Mouse (Mus musculus) embryonic facial prominence, embryonic 12.5 days (tissue): ENCODE results near the gene Tollip. TPM values are rescaled to one million over a fixed set of nuclear protein-coding genes. Genes with fewer than 3 reads are reported as not detected.

Experiments used
- ATAC-seq: fragments of 200-750 bp; cut with Nextera tagmentation; 2 replicates; pipeline ENCODE4 v1.8.0; 2017; ENCODE audit not compliant: insufficient number of reproducible peaks, insufficient read depth, low FRiP score, low TSS enrichment
- H3K27ac ChIP-seq: fragments of 300-500 bp; sonication (generic); 2 replicates; pipeline ENCODE4 v1.5.1; 2016; ENCODE audit warnings: mild to moderate bottlenecking
- H3K27me3 ChIP-seq: fragments of 300-500 bp; sonication (generic); 2 replicates; pipeline ENCODE4 v1.6.1; 2016; ENCODE audit warnings: mild to moderate bottlenecking, moderate library complexity
- H3K36me3 ChIP-seq: fragments of 300-500 bp; sonication (generic); 2 replicates; pipeline ENCODE4 v1.6.1; 2016; ENCODE audit warnings: mild to moderate bottlenecking
- H3K4me1 ChIP-seq: fragments of 300-500 bp; sonication (generic); 2 replicates; pipeline ENCODE4 v1.6.1; 2016
- H3K4me2 ChIP-seq: fragments of 300-500 bp; sonication (generic); replicated peaks from 2 replicates; pipeline ENCODE4 v1.6.1; 2016; ENCODE audit warnings: mild to moderate bottlenecking, moderate library complexity
- H3K4me3 ChIP-seq: fragments of 300-500 bp; sonication (generic); 2 replicates; pipeline ENCODE4 v1.5.1; 2016; ENCODE audit warnings: mild to moderate bottlenecking
- H3K9ac ChIP-seq: fragments of 300-500 bp; sonication (generic); 2 replicates; pipeline ENCODE4 v1.6.1; 2016; ENCODE audit warnings: mild to moderate bottlenecking, moderate library complexity
- H3K9me3 ChIP-seq: fragments of 300-500 bp; sonication (generic); 2 replicates; pipeline ENCODE4 v1.6.1; 2016; ENCODE audit warnings: mild to moderate bottlenecking, moderate library complexity
- WGBS: fragments of 180-500 bp; shearing (Covaris S2); methylation state at CpG from one replicate; pipeline ENCODE4 v1.1.7; 2016; 5-methylcytosine and 5-hydroxymethylcytosine counted together
- polyA plus RNA-seq: library from polyadenylated mRNA; unstranded; fragments of >200 nt; fragmentation: Nextera tagmentation; extraction: Ambion mirVana; gene quantifications from 2 replicates; pipeline ENCODE4 v1.2.1, GENCODE M21; 2016

Gene Tollip
- 45.7 and 46.5 TPM in 2 replicates for polyA plus RNA-seq

DNA sequence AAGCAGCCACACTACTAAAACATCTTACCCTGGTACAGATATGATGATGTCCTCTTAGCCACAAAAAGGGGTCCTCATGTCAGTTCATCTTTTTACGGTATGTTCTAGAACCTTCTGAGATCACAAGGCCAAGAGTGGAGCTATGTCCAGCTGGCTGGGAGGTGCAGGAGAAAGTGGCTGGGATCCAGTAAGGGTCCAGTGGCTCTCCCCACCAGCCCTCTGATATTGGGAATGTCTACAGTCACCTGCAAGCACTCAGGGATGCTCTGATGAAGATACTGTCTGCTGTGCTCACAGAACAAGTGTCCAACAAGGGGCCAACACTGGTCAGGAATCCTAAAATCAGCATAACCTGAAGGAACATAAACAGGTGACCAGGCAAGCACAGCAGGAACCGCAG lies at the start of gene Tollip:
Gene Tollip, minus strand, starts transcription at position 101 of the 400 bp plus-strand sequence.
- H3K9ac ChIP-seq, result no peak within 1 kb of the TSS
- 84% methylated on average over 2 of the region's 2 CpGs for WGBS
- H3K4me3 ChIP-seq, result no peak within 1 kb of the TSS
- no peak within 1 kb of the TSS for H3K27ac ChIP-seq
- ATAC-seq, result no peak
- H3K36me3 ChIP-seq, result no peaks in the 10 kb centered on the region
- no peaks in the 10 kb centered on the region for H3K9me3 ChIP-seq
- H3K27me3 ChIP-seq, result no peaks in the 10 kb centered on the region
- H3K4me2 ChIP-seq, result no peak within 1 kb of the TSS
- H3K4me1 ChIP-seq, result no peaks in the 10 kb centered on the region

- H3K27me3 ChIP-seq, result no peaks in the 10 kb centered on the region
- H3K9me3 ChIP-seq, result no peaks in the 10 kb centered on the region
- no peak overlapping the region for H3K27ac ChIP-seq
- no peaks in the 10 kb centered on the region for H3K36me3 ChIP-seq
- no peak for ATAC-seq
- WGBS, result 83% methylated on average over 2 of the region's 2 CpGs
- no peak overlapping the region for H3K9ac ChIP-seq
- H3K4me3 ChIP-seq, result no peak overlapping the region
- H3K4me1 ChIP-seq, result no peaks in the 10 kb centered on the region
- no peak overlapping the region for H3K4me2 ChIP-seq
These were observed 48.0 kb upstream of the Tollip start for GRCm38 (mm10) chr7:141966281-141966680.

GRCm38 (mm10) chr7:141962521-141962920 lies 44.2 kb upstream of the Tollip start:
- Histone ChIP-seq H3K9me3 (no peaks in the 10 kb centered on the region), H3K27ac (no peak overlapping the region), H3K36me3 (no peaks in the 10 kb centered on the region), H3K4me3 (no peak overlapping the region), H3K4me1 (no peaks in the 10 kb centered on the region), H3K4me2 (no peak overlapping the region), H3K9ac (no peak overlapping the region), H3K27me3 (no peaks in the 10 kb centered on the region)
- no peak for ATAC-seq
- WGBS, result 85% methylated on average over 3 of the region's 3 CpGs

- H3K27ac ChIP-seq, result no peak overlapping the region
- no peak overlapping the region for H3K4me2 ChIP-seq
- WGBS, result 87% methylated on average over 3 of the region's 3 CpGs
- no peaks in the 10 kb centered on the region for H3K9me3 ChIP-seq
- no peak overlapping the region for H3K9ac ChIP-seq
- no peaks in the 10 kb centered on the region for H3K36me3 ChIP-seq
- no peak for ATAC-seq
- H3K4me1 ChIP-seq, result no peaks in the 10 kb centered on the region
- no peaks in the 10 kb centered on the region for H3K27me3 ChIP-seq
- no peak overlapping the region for H3K4me3 ChIP-seq
These were observed 43.2 kb upstream of the Tollip start for GRCm38 (mm10) chr7:141961491-141961890.

GRCm38 (mm10) chr7:141960926-141961325 lies 42.6 kb upstream of the Tollip start:
- H3K27me3 ChIP-seq, result no peaks in the 10 kb centered on the region
- no peaks in the 10 kb centered on the region for H3K36me3 ChIP-seq
- no peak for ATAC-seq
- 83% methylated on average over 2 of the region's 2 CpGs for WGBS
- no peak overlapping the region for H3K27ac ChIP-seq
- H3K4me2 ChIP-seq, result no peak overlapping the region
- H3K9ac ChIP-seq, result no peak overlapping the region
- no peaks in the 10 kb centered on the region for H3K4me1 ChIP-seq
- no peak overlapping the region for H3K4me3 ChIP-seq
- no peaks in the 10 kb centered on the region for H3K9me3 ChIP-seq

- ATAC-seq, result no peak
- 81% methylated on average over 1 of the region's 1 CpGs for WGBS
- H3K27ac ChIP-seq, result no peak overlapping the region
These were observed 40.8 kb upstream of the Tollip start for GRCm38 (mm10) chr7:141959133-141959532.

DNA sequence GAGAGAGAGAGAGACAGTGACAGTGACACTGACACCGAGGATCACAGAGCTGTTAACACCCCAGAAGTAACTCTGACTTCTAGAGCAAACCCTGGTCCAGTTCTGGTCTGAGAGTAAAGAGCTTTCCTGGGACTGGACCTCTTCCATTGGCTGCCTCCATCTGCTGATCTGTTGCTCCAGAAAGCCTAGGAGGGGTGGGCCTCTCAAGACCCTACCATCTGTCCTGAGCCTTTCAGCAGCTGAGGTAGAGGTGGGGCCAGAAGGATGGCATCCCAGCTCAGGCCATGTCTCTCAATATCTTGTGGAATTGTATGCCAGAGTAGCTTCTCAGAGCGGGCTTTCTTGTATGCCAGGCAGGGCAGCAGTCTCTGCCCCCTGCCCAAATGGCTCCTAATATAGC lies 39.9 kb upstream of the Tollip start:
- whole genome bisulfite sequencing, result 77% methylated on average over 2 of the region's 2 CpGs
- Histone ChIP-seq H3K27me3 (peaks cover 10% of the 10 kb centered on the region), H3K4me2 (no peak overlapping the region), H3K27ac (no peak overlapping the region), H3K4me1 (no peaks in the 10 kb centered on the region), H3K9me3 (no peaks in the 10 kb centered on the region), H3K9ac (no peak overlapping the region), H3K36me3 (no peaks in the 10 kb centered on the region), H3K4me3 (no peak overlapping the region)
- ATAC-seq, result no peak

More at GRCm38 (mm10) chr7:141959133-141959532, 40.8 kb upstream of the Tollip start:
- no peaks in the 10 kb centered on the region for H3K4me1 ChIP-seq
- no peaks in the 10 kb centered on the region for H3K36me3 ChIP-seq
- no peaks in the 10 kb centered on the region for H3K9me3 ChIP-seq
- 0 out of 2 replicates have a peak, but pooled peaks cover under 1% of the 10 kb centered on the region for H3K27me3 ChIP-seq
- H3K4me3 ChIP-seq, result no peak overlapping the region
- no peak overlapping the region for H3K9ac ChIP-seq
- H3K4me2 ChIP-seq, result no peak overlapping the region

DNA sequence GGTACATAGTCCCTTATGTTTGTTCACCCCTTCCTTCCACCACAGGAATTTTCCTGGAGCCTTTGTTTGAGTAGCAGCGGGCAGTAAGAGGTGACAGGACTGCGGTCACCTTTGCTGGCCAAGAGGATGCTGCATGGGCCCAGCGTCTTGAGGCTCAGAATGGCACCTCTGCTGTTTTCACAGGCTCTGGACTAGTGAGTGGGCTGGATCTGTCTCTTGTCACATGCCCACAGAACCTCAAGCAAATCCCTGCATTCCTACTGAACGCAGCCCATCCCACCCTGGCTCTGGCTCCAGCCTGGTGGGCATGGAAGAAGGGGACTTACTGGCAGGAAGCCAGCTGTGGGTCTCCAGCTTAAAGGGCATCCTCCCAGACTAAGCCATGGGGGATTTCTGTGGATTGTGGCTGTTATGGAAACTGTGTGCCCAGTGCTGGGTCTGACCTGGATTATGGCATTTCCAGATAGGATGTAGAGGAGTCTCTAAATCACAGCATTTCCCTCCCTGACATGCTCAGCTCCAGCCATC lies 39.3 kb upstream of the Tollip start:
- H3K36me3 ChIP-seq, result no peaks in the 10 kb centered on the region
- H3K27me3 ChIP-seq, result peaks cover 16% of the 10 kb centered on the region
- H3K4me2 ChIP-seq, result no peak overlapping the region
- ATAC-seq, result no peak
- H3K9ac ChIP-seq, result no peak overlapping the region
- no peaks in the 10 kb centered on the region for H3K4me1 ChIP-seq
- WGBS, result 84% methylated on average over 4 of the region's 4 CpGs
- no peak overlapping the region for H3K27ac ChIP-seq
- no peaks in the 10 kb centered on the region for H3K9me3 ChIP-seq
- H3K4me3 ChIP-seq, result no peak overlapping the region

DNA sequence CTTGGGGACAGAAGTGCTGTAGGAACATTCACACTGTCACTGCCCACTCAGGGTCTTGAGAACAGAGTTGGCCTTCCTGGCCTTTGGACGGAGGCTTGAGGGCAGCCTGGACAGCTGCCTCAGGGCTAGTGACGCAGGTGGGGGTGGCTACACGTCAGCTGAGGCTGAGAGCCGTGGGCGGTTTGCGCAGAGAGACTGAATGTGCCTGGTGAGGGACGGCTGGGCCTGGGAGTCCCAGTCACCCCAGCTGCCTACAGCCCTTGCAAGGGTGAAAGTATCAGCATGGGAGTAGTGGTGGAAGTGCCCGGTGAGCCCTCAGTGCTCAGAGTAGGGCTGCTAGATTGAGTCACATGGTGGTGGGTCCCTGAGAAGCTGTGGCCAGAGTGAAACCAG lies 37.9 kb upstream of the Tollip start:
- Histone ChIP-seq H3K9me3 (0 out of 2 replicates have a peak, but pooled peaks cover 4% of the 10 kb centered on the region), H3K4me1 (no peaks in the 10 kb centered on the region), H3K36me3 (no peaks in the 10 kb centered on the region), H3K27me3 (peaks cover 30% of the 10 kb centered on the region), H3K4me3 (no peak overlapping the region), H3K27ac (no peak overlapping the region), H3K9ac (no peak overlapping the region), H3K4me2 (no peak overlapping the region)
- WGBS, result 73% methylated on average over 8 of the region's 8 CpGs
- ATAC-seq, result no peak

DNA sequence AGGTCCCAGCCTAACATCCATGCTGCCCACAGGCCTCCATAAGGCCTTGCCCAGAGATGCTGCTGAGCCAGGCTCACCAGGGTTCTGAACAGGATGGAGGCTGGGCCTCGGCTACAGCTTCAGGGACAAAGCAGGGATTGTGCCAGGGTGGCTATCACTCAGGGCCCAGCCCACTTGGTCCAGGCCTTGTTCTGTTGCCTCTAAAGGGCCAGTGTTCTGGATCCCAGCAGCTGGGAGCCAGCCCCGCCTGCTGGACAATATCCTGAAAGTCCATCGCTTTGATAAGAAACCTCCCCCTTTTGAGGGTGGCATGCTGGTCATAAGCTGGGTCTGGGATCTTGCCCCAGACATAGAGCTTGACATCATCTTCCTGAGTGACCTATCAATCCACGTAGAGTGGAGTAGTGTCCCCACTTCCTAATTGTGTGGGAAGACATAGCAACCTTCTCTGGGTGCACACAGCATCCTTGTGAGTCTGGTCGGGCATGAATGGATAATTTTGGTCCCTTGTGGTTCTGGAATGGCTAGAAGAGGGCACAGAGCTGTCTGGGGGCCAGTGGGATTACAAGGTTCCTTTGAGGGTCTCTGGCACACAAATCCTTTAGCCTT lies 37.4 kb upstream of the Tollip start:
- Histone ChIP-seq H3K4me2 (no peak overlapping the region), H3K4me3 (no peak overlapping the region), H3K36me3 (no peaks in the 10 kb centered on the region), H3K9me3 (0 out of 2 replicates have a peak, but pooled peaks cover 4% of the 10 kb centered on the region), H3K4me1 (peaks cover under 1% of the 10 kb centered on the region), H3K27ac (no peak overlapping the region), H3K9ac (no peak overlapping the region), H3K27me3 (peaks cover 35% of the 10 kb centered on the region)
- ATAC-seq, result no peak
- 60% methylated on average over 5 of the region's 5 CpGs for WGBS

DNA sequence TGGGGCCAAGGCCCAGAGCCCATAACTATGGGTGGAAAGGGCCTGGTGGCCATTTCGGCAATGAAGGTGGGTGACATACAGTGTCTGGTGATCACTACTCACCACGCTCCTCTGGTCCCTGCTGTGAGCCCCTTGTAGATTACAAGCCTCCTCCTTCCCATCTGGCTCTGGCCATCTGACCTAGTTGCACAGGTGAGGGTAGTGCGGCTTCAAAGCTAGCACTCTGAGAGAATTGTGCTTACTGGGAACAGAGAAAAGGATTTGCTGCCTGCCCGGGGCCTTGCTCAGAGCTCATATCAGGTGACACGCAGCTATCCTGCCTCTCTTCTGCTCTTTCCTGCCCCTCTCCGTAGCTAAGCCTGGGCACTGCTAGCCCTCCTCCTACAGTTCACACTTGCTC lies 35.3 kb upstream of the Tollip start:
- Histone ChIP-seq H3K27ac (no peak overlapping the region), H3K4me3 (no peak overlapping the region), H3K4me2 (no peak overlapping the region), H3K9ac (no peak overlapping the region), H3K36me3 (no peaks in the 10 kb centered on the region), H3K27me3 (peaks cover 54% of the 10 kb centered on the region), H3K9me3 (0 out of 2 replicates have a peak, but pooled peaks cover 4% of the 10 kb centered on the region), H3K4me1 (peaks cover 12% of the 10 kb centered on the region)
- ATAC-seq, result no peak
- 76% methylated on average over 6 of the region's 6 CpGs for WGBS

- Histone ChIP-seq H3K9me3 (0 out of 2 replicates have a peak, but pooled peaks cover 4% of the 10 kb centered on the region), H3K27ac (no peak overlapping the region), H3K36me3 (no peaks in the 10 kb centered on the region), H3K9ac (no peak overlapping the region), H3K4me2 (no peak overlapping the region), H3K27me3 (peaks cover 61% of the 10 kb centered on the region), H3K4me3 (no peak overlapping the region), H3K4me1 (peaks cover 12% of the 10 kb centered on the region)
- WGBS, result 81% methylated on average over 4 of the region's 4 CpGs
- ATAC-seq, result no peak
These were observed 34.6 kb upstream of the Tollip start for GRCm38 (mm10) chr7:141952920-141953319.
